Comparison of ENCODE assay signal across 8 mouse cellular contexts in the genomic region with DNA sequence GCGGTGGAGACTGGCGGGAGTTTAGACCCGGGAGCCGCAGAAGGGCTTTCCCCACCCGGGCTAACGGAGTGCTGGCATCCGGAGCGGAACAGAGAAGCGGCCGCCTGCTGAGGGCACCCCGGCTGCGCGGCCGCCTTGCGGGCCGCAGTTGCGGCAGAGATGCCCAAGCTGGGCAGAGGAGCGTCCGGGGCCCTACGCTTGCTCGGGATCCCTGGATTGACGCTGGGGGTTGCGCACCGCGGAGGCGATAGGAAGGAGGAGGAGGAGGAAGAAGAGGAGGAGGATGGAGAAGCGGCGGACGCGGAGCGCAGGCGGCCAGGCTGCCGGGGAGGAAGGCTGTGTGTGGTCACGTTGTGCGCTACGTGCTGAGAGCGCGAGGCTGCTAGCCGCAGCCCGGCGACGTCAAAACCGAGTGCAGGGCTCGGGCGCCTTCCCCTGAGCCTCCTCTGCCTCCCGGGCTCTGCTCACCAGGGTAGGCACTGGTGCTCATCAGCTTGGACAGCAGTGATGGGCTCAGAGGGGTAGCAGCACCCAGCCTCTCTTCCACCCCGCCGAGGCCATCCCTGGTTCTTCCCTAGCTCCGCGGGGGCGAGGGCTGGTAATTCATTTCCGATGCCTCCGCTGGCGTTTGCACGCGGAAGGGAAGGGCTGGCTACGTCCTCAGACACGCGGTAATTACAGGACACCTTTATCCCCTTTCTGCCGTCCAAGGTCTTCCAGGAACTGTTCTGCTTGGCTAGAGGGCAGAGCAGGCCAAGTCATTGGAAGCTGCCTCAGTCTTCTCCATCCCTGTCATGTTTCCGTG. TPM values are rescaled to one million over a fixed set of nuclear protein-coding genes. Genes with fewer than 3 reads are reported as not detected.
DNase-seq lines count a peak whose midpoint lies in the region; ATAC-seq and TF ChIP-seq lines count a peak whose summit lies in the region.

TSS of gene Mdga2 (minus strand) at position 329 of the 805 bp plus-strand sequence.

- peak within 1 kb of the TSS; percentile 58 to 64 for H3K4me3 ChIP-seq in ES-E14 (ENCODE audit: insufficient read depth in 1 of 2, low read depth in 1 of 2, low read length in 2 of 2, poor library complexity in 1 of 2, severe bottlenecking in 1 of 2)
- H3K4me3 ChIP-seq in embryonic facial prominence, embryonic 12.5 days, result peak within 1 kb of the TSS; percentile 56
- H3K4me3 ChIP-seq in heart, postnatal 0 days (ENCODE audit: low read depth, low read length), result peak within 1 kb of the TSS; percentile 58
- H3K4me3 ChIP-seq in midbrain, embryonic 11.5 days (ENCODE audit: low read depth, low read length), result peak within 1 kb of the TSS; percentile 61

- no peak within 1 kb of the TSS for H3K27ac ChIP-seq in ES-E14 (ENCODE audit: insufficient read depth, low read depth, low read length, poor library complexity, severe bottlenecking)
- no peak within 1 kb of the TSS for H3K27ac ChIP-seq in embryonic facial prominence, embryonic 12.5 days
- H3K27ac ChIP-seq in heart, postnatal 0 days (ENCODE audit: low read depth), result no peak within 1 kb of the TSS
- H3K27ac ChIP-seq in midbrain, embryonic 11.5 days (ENCODE audit: low read depth, low read length), result peak within 1 kb of the TSS; percentile 35; the same call in 1 of the 2 replicates

- H3K27me3 ChIP-seq in embryonic facial prominence, embryonic 12.5 days, result peaks cover 43% of the 10 kb centered on the region
- peaks cover 47% of the 10 kb centered on the region for H3K27me3 ChIP-seq in heart, postnatal 0 days (ENCODE audit: control insufficient read depth, insufficient read depth, low read length)
- H3K27me3 ChIP-seq in midbrain, embryonic 11.5 days (ENCODE audit: control insufficient read depth, insufficient read depth, low read length), result peaks cover 5% of the 10 kb centered on the region; the same call in 1 of the 2 replicates

- no peak for TF ChIP-seq CTCF in heart, postnatal 0 days (IDR thresholded peaks at IDR 0.05; ENCODE audit: low read depth)

- peak within 1 kb of the TSS; percentile 91 for H3K4me2 ChIP-seq in embryonic facial prominence, embryonic 12.5 days (replicated peaks)
- peak within 1 kb of the TSS; percentile 94 for H3K4me2 ChIP-seq in heart, postnatal 0 days (ENCODE audit: low read depth, low read length)
- peak within 1 kb of the TSS; percentile 94 for H3K4me2 ChIP-seq in midbrain, embryonic 11.5 days

- H3K9me3 ChIP-seq in ES-E14 (ENCODE audit: control insufficient read depth, insufficient read depth, low read depth, low read length), result no peaks in the 10 kb centered on the region
- no peaks in the 10 kb centered on the region for H3K9me3 ChIP-seq in embryonic facial prominence, embryonic 12.5 days
- H3K9me3 ChIP-seq in heart, postnatal 0 days (replicated peaks; ENCODE audit: control insufficient read depth, low read length), result no peaks in the 10 kb centered on the region
- H3K9me3 ChIP-seq in midbrain, embryonic 11.5 days (ENCODE audit: control insufficient read depth, low read length), result no peaks in the 10 kb centered on the region

- DNase-seq in ES-E14 (ENCODE audit: low read depth, low spot score), result peak; percentile 17
- peak; percentile 17 for DNase-seq in adrenal gland, postnatal 10 days
- DNase-seq in heart, postnatal 0 days (ENCODE audit: low spot score), result no peak
- peak; percentile 60 to 72 for DNase-seq in layer of hippocampus, postnatal 25 days (ENCODE audit: extremely low spot score in 1 of 2, low spot score in 1 of 2)
- DNase-seq in midbrain, embryonic 11.5 days (ENCODE audit: low spot score, missing footprints), result peak; percentile 95
- peak; percentile 64 for DNase-seq in telencephalon, adult 2 months (ENCODE audit: low read depth, low spot score)
- no peak for DNase-seq in yolk sac, embryonic 10.5 days (ENCODE audit: low spot score)

- H3K4me1 ChIP-seq in ES-E14 (ENCODE audit: control insufficient read depth in 2 of 2, insufficient read depth in 2 of 2, low read length in 2 of 2, poor library complexity in 1 of 2), result 0 out of 4 replicates have a peak, but pooled peaks cover 0 to 2% of the 10 kb centered on the region in 2 experiments
- peaks cover 4% of the 10 kb centered on the region; the same call in 1 of the 2 replicates for H3K4me1 ChIP-seq in embryonic facial prominence, embryonic 12.5 days
- peaks cover 5% of the 10 kb centered on the region for H3K4me1 ChIP-seq in heart, postnatal 0 days (ENCODE audit: control insufficient read depth, insufficient read depth)
- H3K4me1 ChIP-seq in midbrain, embryonic 11.5 days (ENCODE audit: control insufficient read depth, insufficient read depth, low read length), result peaks cover 4% of the 10 kb centered on the region; the same call in 1 of the 2 replicates

- TF ChIP-seq EP300 in heart, postnatal 0 days (IDR thresholded peaks at IDR 0.05; ENCODE audit: low read depth), result no peak

- H3K9ac ChIP-seq in ES-E14 (ENCODE audit: insufficient read depth, low read depth, low read length, poor library complexity, severe bottlenecking), result peak within 1 kb of the TSS; percentile 30; the same call in 1 of the 2 replicates
- peak within 1 kb of the TSS; percentile 63 for H3K9ac ChIP-seq in embryonic facial prominence, embryonic 12.5 days
- peak within 1 kb of the TSS; percentile 30; the same call in 1 of the 2 replicates for H3K9ac ChIP-seq in heart, postnatal 0 days (replicated peaks; ENCODE audit: low read depth, low read length)
- H3K9ac ChIP-seq in midbrain, embryonic 11.5 days (ENCODE audit: low read length), result peak within 1 kb of the TSS; percentile 69

- no peaks in the 10 kb centered on the region for H3K36me3 ChIP-seq in ES-E14 (ENCODE audit: control insufficient read depth, insufficient read depth, low read length, poor library complexity, severe bottlenecking)
- H3K36me3 ChIP-seq in embryonic facial prominence, embryonic 12.5 days, result no peaks in the 10 kb centered on the region
- no peaks in the 10 kb centered on the region for H3K36me3 ChIP-seq in heart, postnatal 0 days (replicated peaks; ENCODE audit: control insufficient read depth, insufficient read depth, low read length)
- no peaks in the 10 kb centered on the region for H3K36me3 ChIP-seq in midbrain, embryonic 11.5 days (ENCODE audit: control insufficient read depth, insufficient read depth, low read length)

- in situ Hi-C loops in ES-E14 (cut with MboI; ENCODE audit: low sequenced_read_pairs in 2 of 2, unreplicated experiment in 2 of 2), result no loop called here

- WGBS in embryonic facial prominence, embryonic 12.5 days, result under 1% methylated on average over 54 of the region's 61 CpGs
- WGBS in heart, postnatal 0 days, result under 1% methylated on average over 54 of the region's 61 CpGs
- WGBS in midbrain, embryonic 11.5 days, result under 1% methylated on average over 61 of the region's 61 CpGs

- ATAC-seq in embryonic facial prominence, embryonic 12.5 days (ENCODE audit: insufficient number of reproducible peaks, insufficient read depth, low FRiP score, low TSS enrichment), result peak; percentile 69
- ATAC-seq in heart, postnatal 0 days (ENCODE audit: insufficient read depth, low read depth), result peak; percentile 40
- ATAC-seq in midbrain, embryonic 11.5 days (ENCODE audit: low FRiP score), result peak; percentile 75

TF ChIP-seq in ES-E14, 5 proteins besides CTCF, POLR2A, EP300 and RAD21:
- no peak for TF ChIP-seq HCFC1 (IDR thresholded peaks at IDR 0.05; ENCODE audit: borderline replicate concordance, insufficient read depth, low read length)
- TF ChIP-seq MAFK (IDR thresholded peaks at IDR 0.05; ENCODE audit: insufficient read depth, low read depth, low read length), result no peak
- TF ChIP-seq ZC3H11A (IDR thresholded peaks at IDR 0.05; ENCODE audit: borderline replicate concordance, low read depth, low read length), result no peak
- no peak for TF ChIP-seq CHD2 (IDR thresholded peaks at IDR 0.05; ENCODE audit: low read depth, low read length)
- no peak for TF ChIP-seq ZNF384 (IDR thresholded peaks at IDR 0.05; ENCODE audit: low read depth, low read length)

RNA-seq across cellular contexts. Expression of gene Mdga2, which starts in this region (rescaled TPM):
- not detected in 2 replicates for total RNA-seq in ES-E14 (2012; rRNA removed)
- 1 to 10 TPM; 1.3 to 2.5 TPM for total RNA-seq in adrenal gland, postnatal 10 days (2021)
- polyA plus RNA-seq in embryonic facial prominence, embryonic 12.5 days (2016; fragmentation: Nextera tagmentation; extraction: Ambion mirVana), result 5.7 and 7.3 TPM in 2 replicates
- 0.12 and 0.19 TPM in 2 replicates for total RNA-seq in heart, postnatal 0 days (2014; rRNA removed; ENCODE audit: low replicate concordance)
- 0.16 and 0.47 TPM in 2 replicates for polyA plus RNA-seq in heart, postnatal 0 days (2015; fragmentation: Nextera tagmentation; extraction: Ambion mirVana)
- total RNA-seq in layer of hippocampus, postnatal 25 days (2021), result 10 to 100 TPM; 35.9 to 50.8 TPM
- 4.0 and 4.3 TPM in 2 replicates for polyA plus RNA-seq in midbrain, embryonic 11.5 days (2014; fragmentation: Nextera tagmentation; extraction: Ambion mirVana)

Comparison
In these comparisons a context has a peak if more than half of its experiments do, and no peak if none do; other contexts are left out.
1. RNA of gene Mdga2 (total RNA-seq): 35.9 to 50.8 TPM in layer of hippocampus, postnatal 25 days; 1.3 to 2.5 TPM in adrenal gland, postnatal 10 days, 0.12 to 0.19 TPM in heart, postnatal 0 days and not detected in ES-E14; every median in the first group is over 10 times any median in the second.
2. Peak in DNase-seq, H3K4me3 ChIP-seq and H3K9ac ChIP-seq in ES-E14; RNA of the gene not detected or under 1 TPM.
3. Peak in ATAC-seq, H3K4me3 ChIP-seq, H3K9ac ChIP-seq and H3K4me2 ChIP-seq in heart, postnatal 0 days; RNA of the gene not detected or under 1 TPM.
4. DNase-seq: peak in adrenal gland, postnatal 10 days (single experiment), layer of hippocampus, postnatal 25 days (2 of 2), midbrain, embryonic 11.5 days (single experiment) and telencephalon, adult 2 months (single experiment); none in heart, postnatal 0 days (single experiment) and yolk sac, embryonic 10.5 days (single experiment).
5. Peak in every context shown above with its lines, with median percentiles within 50 percentile points of each other: H3K4me3 ChIP-seq, H3K9ac ChIP-seq, ATAC-seq and H3K4me2 ChIP-seq.